Mouse (Mus musculus) regulatory T cell (primary cell): ENCODE results near the gene Bach1.

Experiments used
- in situ Hi-C: fragments of 300-600 bp; cut with MboI, MseI; formaldehyde crosslinking; loops from one replicate; pipeline ENCODE4 v1.15.1; 2025; ENCODE audit warnings: high pct_unique_total_duplicates

Bach1 gene

DNA sequence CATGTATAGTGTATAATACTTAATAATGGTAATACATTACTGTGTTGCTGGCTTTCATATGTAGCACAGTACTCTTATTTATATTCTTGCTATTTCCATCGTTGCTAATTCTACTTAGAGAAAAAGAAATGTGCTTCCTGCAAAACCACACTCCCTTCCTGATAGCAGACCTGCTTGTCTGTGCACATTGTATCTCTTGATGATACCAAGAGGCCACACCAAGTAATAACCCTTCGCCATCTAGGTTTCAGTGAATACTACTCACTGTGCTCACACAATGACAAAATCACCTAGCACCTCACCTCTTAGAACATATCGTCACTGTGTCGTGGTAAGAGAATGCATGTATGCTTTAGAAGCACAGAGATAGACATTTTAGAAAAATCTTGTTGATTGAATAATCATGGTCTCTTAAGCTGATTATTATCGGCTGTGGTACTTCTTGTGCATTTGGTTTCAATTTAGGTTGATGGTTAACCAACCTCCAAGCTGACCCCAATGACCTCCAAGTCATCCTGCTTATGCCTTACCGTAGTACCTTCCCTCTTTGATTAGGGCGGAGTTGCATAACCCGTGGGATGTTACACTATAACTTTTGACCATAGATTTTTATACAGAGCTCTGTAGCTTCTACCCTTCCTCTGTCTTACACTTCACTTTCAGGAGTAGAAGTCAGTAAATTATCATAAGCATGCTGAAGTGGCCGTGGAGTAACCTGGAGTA, 17.7 kb upstream of the Bach1 start:
- in situ Hi-C loops = no loop called here

GRCm38 (mm10) chr16:87681848-87682247, 16.9 kb upstream of the Bach1 start:
- in situ Hi-C loops = no loop called here

- in situ Hi-C loops = loop anchor here (5.0 kb wide), 1 partner anchor 39 kb away; no protein-coding TSS in a partner anchor
These were observed 12.3 kb upstream of the Bach1 start for GRCm38 (mm10) chr16:87686458-87686857.

- in situ Hi-C loops = loop anchor here (5.0 kb wide), 1 partner anchor 40 kb away; no protein-coding TSS in a partner anchor
These were observed 11.4 kb upstream of the Bach1 start for GRCm38 (mm10) chr16:87687346-87687745.

GRCm38 (mm10) chr16:87688328-87688727, 10.4 kb upstream of the Bach1 start:
- in situ Hi-C loops = loop anchor here (5.0 kb wide), 1 partner anchor 41 kb away; no protein-coding TSS in a partner anchor

DNA sequence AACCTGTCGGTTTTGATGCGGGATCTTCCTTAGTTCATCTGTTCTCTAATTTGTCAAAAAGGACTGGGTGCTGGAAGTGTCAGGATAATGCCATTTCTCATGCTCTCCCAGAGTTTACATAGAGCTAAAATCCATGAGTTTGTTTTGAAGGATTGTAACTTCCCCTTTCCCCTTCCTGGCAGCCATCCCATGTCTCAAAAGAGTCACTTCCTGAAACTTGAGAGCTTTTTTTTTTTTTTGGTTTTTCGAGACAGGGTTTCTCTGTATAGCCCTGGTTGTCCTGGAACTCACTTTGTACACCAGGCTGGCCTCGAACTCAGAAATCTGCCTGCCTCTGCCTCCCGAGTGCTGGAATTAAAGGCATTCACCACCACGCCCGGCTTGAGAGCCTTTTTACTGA, 9.9 kb upstream of the Bach1 start:
- in situ Hi-C loops = loop anchor here (5.0 kb wide), 1 partner anchor 42 kb away; no protein-coding TSS in a partner anchor

DNA sequence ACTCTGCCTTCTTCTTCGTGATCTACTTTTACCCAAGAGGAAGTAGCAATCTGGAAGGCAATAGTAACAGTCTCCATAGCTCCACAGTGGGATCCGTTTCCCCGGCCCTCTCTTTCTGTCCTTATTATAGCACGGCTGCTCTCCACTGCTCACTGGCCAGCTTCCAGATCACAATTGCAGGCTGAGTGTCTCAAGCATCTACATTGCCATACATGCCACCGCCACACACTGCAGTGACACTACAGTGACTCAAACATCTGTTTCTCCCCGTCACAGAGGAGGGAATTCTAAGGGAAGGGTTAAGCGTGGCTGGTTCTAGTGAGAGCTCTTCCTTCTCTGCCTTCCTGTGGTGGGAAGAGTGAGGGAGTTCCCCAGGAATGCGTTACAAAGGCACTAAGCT, 9.5 kb upstream of the Bach1 start:
- in situ Hi-C loops = loop anchor here (5.0 kb wide), 1 partner anchor 42 kb away; no protein-coding TSS in a partner anchor

- in situ Hi-C loops = no loop called here
These were observed 8.2 kb upstream of the Bach1 start for GRCm38 (mm10) chr16:87690506-87690905.

DNA sequence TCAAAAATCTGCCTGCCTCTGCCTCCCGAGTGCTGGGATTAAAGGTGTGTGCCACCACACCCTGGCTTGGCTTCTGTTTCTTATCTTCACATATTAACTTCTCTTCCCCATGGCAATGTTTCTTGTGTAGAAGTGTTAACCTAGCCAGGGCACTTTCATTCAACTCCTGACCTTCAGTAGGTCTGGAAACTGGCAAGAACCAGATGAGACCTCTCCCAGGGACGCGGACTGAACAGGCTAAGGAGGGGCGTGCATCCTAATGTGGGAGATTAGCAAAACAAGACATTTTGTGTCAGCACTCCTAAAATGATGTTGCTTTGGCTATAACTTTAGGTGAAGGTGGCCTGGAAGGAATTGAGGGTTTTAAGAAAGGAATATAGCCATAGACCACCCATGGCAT, 7.6 kb upstream of the Bach1 start:
- in situ Hi-C loops = no loop called here

GRCm38 (mm10) chr16:87692591-87692990, 6.2 kb upstream of the Bach1 start:
- in situ Hi-C loops = no loop called here

- in situ Hi-C loops = no loop called here
These were observed 909 bp upstream of the Bach1 start for GRCm38 (mm10) chr16:87697707-87698365.

GRCm38 (mm10) chr16:87699306-87699692, 554 bp downstream of the Bach1 start:
- in situ Hi-C loops = no loop called here

- in situ Hi-C loops = no loop called here
These were observed 1.1 kb downstream of the Bach1 start for GRCm38 (mm10) chr16:87699693-87700394.

- in situ Hi-C loops = no loop called here
These were observed 1.6 kb downstream of the Bach1 start for GRCm38 (mm10) chr16:87700395-87700765.

DNA sequence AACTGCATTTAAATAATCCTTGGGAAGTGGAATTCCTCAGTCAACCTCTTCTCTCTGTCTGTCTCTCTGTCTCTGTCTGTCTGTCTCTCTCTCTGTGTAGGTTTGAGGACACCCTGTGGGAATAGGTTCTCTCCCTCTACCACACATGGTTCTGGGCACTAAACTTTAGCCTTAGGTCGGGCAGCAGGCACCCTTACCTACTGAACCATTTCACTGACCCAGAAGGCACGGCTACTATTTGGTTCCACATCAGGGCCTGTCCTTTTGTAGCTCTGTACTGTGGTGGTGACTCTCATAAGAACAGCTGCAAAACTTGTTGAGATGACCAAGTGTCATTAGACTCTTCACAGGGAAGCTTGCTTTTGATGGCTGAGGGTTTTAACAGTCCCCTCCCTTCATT, 3.1 kb downstream of the Bach1 start:
- in situ Hi-C loops = no loop called here

DNA sequence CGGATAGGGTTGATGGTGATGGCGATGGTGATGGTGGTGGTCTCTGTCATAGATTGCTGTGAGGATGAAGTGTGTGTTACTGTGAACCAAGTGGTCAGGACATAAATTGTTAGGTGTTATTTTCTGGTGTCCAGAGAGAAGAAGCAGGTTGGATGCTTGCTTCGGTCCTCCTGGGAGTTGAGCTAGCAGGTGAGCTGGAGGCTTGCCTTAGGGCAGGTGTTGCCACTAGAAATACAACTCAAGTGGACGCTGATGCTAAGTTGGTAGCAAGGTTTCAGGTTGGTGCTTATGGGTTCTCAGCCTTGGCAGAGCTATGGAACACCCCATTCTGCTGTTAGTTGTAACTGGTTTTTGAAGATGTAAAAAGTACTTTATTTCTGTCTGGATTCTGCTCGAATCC, 4.1 kb downstream of the Bach1 start:
- in situ Hi-C loops = no loop called here

- in situ Hi-C loops = no loop called here
These were observed 5.5 kb downstream of the Bach1 start for GRCm38 (mm10) chr16:87704225-87704624.

GRCm38 (mm10) chr16:87705892-87706589, 7.3 kb downstream of the Bach1 start:
- in situ Hi-C loops = no loop called here

DNA sequence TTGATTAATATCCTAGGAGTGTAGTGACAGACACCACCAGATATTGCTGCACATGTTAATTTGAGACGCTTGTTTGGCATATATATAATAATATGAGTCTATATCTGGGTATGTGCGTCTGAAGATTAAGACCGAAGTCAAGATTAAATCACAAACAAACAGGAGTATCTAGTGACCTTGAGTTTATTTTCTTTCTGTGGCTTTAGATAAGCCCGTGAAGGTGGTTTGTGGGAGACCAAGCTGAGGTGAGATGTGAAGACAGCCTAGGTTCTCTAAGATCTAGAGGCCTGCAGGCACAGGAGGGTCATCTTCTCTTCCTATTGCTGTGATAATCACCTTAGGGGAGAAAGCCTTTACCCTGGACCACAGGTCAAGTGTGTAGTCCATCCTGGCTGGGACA, 8.6 kb downstream of the Bach1 start:
- in situ Hi-C loops = no loop called here

DNA sequence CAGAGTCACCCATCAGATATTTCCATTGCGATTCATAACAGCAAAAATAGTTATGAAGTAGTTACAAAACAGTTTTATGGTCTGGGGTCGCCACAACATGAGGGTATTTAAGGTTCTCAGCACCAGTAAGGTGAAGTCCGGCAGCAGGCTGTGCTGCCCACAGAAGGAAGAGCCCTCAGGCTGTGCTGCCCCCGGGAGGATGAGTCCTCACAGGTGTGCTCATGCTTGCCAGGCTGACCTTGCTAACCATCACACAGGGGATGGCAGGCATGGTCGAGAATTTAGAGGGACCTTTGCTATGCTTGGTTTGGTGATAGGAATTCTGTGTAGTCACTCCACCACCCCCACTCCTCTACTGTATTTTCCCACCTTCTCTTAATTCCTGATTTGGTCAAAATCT, 9.8 kb downstream of the Bach1 start:
- in situ Hi-C loops = no loop called here

DNA sequence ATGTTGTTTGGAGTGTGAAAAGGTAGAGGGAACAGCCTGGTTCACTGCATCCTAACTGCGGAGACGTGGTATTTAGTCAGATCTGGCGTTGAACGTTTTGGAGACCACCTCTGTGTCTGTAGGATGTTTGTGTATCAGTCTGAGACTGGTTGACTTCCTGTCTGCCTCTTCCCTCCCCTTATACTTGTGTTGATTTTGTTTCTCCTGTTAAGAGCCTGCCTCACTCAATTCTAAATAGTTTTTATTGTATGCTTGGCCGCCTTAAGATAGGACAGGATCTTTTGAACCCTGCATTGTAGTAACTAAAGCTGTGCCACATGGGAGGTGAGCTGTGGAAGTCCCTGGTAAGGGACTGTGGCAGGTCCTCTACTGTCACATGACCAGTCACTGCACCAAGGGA, 10.4 kb downstream of the Bach1 start:
- in situ Hi-C loops = no loop called here

- in situ Hi-C loops = no loop called here
These were observed 11.2 kb downstream of the Bach1 start for GRCm38 (mm10) chr16:87709971-87710370.
